Mouse (Mus musculus) CD4-positive, CD25-positive, alpha-beta regulatory T cell, adult 4 months (primary cell): ENCODE data around the gene Ppp1r10. TPM values are rescaled to one million over a fixed set of nuclear protein-coding genes. Genes with fewer than 3 reads are reported as not detected.
"Not testable (repeated sequence)": the region's sequence is repeated elsewhere in the genome, so short reads cannot be mapped to it uniquely, and the experiment has no call there.

ENCODE experiments used
- ATAC-seq: one replicate; pipeline ENCODE4 v1.8.0; 2017
- polyA plus RNA-seq, 2 experiments: library from polyadenylated mRNA; unstranded; fragments of 100-300 nt; shearing (Covaris generic); gene quantifications; one replicate each; pipeline ENCODE4 v1.2.1; 2017

Gene Ppp1r10
- polyA plus RNA-seq, 2 experiments from 2014 or later, result 44.9 to 53.5 TPM

GRCm38 (mm10) chr17:35932608-35933007 is 16.4 kb downstream of the Ppp1r10 start:
- no peak for ATAC-seq

- ATAC-seq, result not testable (repeated sequence)
These were observed 19.5 kb downstream of the Ppp1r10 start for GRCm38 (mm10) chr17:35935763-35936162.

- ATAC-seq, result peak; percentile 71
These were observed 21.6 kb downstream of the Ppp1r10 start for GRCm38 (mm10) chr17:35937700-35938348.

GRCm38 (mm10) chr17:35939108-35939507 is 22.9 kb downstream of the Ppp1r10 start:
- no peak for ATAC-seq

GRCm38 (mm10) chr17:35939941-35940340 is 23.7 kb downstream of the Ppp1r10 start:
- ATAC-seq, result no peak

- ATAC-seq, result not testable (repeated sequence)
These were observed 34.7 kb downstream of the Ppp1r10 start for GRCm38 (mm10) chr17:35950946-35951345.

GRCm38 (mm10) chr17:35952559-35952958 is 36.3 kb downstream of the Ppp1r10 start:
- not testable (repeated sequence) for ATAC-seq

GRCm38 (mm10) chr17:35954665-35955064 is 38.4 kb downstream of the Ppp1r10 start:
- no peak for ATAC-seq

GRCm38 (mm10) chr17:35958533-35959223 is 42.4 kb downstream of the Ppp1r10 start:
- no peak for ATAC-seq

GRCm38 (mm10) chr17:35963279-35963678 is 47.0 kb downstream of the Ppp1r10 start:
- ATAC-seq, result no peak

- ATAC-seq, result no peak
These were observed 51.4 kb downstream of the Ppp1r10 start for GRCm38 (mm10) chr17:35967621-35968020.

- ATAC-seq, result peak; percentile 94
These were observed 53.5 kb downstream of the Ppp1r10 start, which contains the start of gene Abcf1 for GRCm38 (mm10) chr17:35969418-35970389. TSS of gene Abcf1 (minus strand) at chr17:35969761.

- ATAC-seq, result no peak
These were observed 55.9 kb downstream of the Ppp1r10 start for GRCm38 (mm10) chr17:35972131-35972530.

- no peak for ATAC-seq
These were observed 62.7 kb downstream of the Ppp1r10 start for GRCm38 (mm10) chr17:35978811-35979400.

GRCm38 (mm10) chr17:35979401-35980362 is 63.4 kb downstream of the Ppp1r10 start, which contains the start of the genes Gnl1 and Prr3:
TSS of gene Gnl1 (plus strand) at chr17:35979851.
TSS of gene Prr3 (minus strand) at chr17:35980236.
- peak; percentile 70 for ATAC-seq

GRCm38 (mm10) chr17:35980363-35980754 is 64.1 kb downstream of the Ppp1r10 start:
- ATAC-seq, result no peak

GRCm38 (mm10) chr17:35981776-35982175 is 65.5 kb downstream of the Ppp1r10 start:
- ATAC-seq, result no peak
